Mouse (Mus musculus) ES-E14 (cell line): ENCODE data around the gene Lin54.

ENCODE experiments used
- HCFC1 ChIP-seq: IDR thresholded peaks from 2 replicates; pipeline ENCODE4 v1.6.1; 2012; ENCODE audit warnings: low read length, inconsistent platforms, borderline replicate concordance; ENCODE audit not compliant: insufficient read depth
- ZNF384 ChIP-seq: IDR thresholded peaks from 2 replicates; pipeline ENCODE4 v1.6.1; 2012; ENCODE audit warnings: low read depth, low read length, inconsistent platforms

DNA sequence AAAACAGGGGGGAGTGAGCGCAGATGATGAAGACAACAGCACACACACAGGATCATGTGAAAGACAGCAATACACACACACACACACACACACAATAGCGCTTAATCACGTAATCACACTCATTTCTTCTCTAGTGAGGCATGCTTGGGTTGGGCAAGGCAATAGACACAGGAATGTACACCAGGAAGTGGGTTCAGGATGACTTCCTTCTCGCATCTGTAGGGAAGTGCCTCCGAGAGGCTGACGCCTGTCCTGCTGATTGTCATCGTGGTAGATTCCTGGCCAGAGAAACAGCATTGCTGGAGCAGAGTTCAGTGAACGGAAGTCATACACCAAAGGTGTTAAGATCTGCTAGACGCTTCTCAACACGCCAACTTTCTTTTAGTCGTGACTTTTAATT, 8.8 kb upstream of the Lin54 start:
- TF ChIP-seq HCFC1 (no peak), ZNF384 (no peak)
